Mouse (Mus musculus): ENCODE measurements around the gene Art3. TPM values are rescaled to one million over a fixed set of nuclear protein-coding genes. Genes with fewer than 3 reads are reported as not detected.
A peak's percentile ranks its signal among the peaks of the same experiment; 100 is the strongest.

The Art3 gene
- polyA plus RNA-seq, 2 experiments, result 1.1 to 1.7 TPM

DNA sequence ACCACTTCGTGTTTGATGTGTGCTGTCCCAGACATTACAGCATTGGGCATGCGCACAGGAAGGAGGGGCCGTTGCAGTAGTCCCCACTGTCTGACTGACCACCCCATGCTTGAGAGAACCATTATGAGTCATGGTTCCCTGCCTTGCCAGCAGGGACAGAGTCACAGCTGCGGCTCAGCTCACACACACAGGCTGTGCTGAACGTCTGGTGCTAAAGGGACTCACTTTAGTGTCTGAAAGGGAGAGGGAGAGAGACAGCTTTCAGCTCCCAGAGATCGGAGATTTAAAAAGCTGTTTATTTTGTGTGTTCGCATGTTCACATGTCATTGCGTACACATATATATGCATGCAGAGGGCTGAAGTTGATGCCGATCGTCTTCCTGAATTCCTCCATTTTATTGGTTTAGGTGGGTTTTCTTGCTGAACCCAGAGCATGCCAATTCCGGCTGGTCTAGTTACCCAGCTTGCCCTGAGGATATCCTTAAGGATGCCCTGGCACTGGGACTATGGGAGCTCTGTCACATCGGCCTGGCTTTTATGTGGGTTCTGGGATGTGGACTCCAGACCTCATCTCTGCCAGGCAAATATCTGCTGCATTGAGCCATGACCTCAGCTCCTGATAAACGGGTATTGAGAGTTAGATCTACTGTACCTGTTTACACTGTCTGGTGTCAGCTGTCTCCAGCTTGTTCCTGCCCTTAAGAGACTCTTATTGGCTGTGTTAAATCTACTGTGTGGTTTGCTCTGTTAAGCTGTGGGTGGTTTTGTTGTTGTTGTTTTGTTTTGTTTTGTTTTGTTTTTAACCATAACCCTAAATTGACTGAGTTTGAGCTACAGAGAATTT lies 37.7 kb downstream of the Art3 start:
- TF ChIP-seq CTCF (IDR thresholded peaks at IDR 0.05; ENCODE audit: low read depth) (no peak), EP300 (IDR thresholded peaks at IDR 0.05; ENCODE audit: low read depth) (no peak)
- H3K9me3 ChIP-seq (ENCODE audit: control insufficient read depth, low read length), result no peaks in the 10 kb centered on the region
- peak; percentile 40; the same call in 1 of the 2 replicates for ATAC-seq (ENCODE audit: insufficient read depth)
- 51% methylated on average over 13 of the region's 13 CpGs for WGBS (ENCODE audit: insufficient replicate concordance)
- H3K27ac ChIP-seq, result no peak overlapping the region
- H3K9ac ChIP-seq (replicated peaks), result no peak overlapping the region
- no peak overlapping the region for H3K4me3 ChIP-seq (ENCODE audit: insufficient read depth in 1 of 2, low read depth in 2 of 2, low read length in 2 of 2)
- no peak overlapping the region for H3K4me2 ChIP-seq (ENCODE audit: low read depth)
- H3K27me3 ChIP-seq (ENCODE audit: control insufficient read depth, insufficient read depth, low read length), result no peaks in the 10 kb centered on the region
- no peaks in the 10 kb centered on the region for H3K36me3 ChIP-seq (replicated peaks; ENCODE audit: control insufficient read depth, insufficient read depth, low read depth)
- H3K4me1 ChIP-seq (replicated peaks; ENCODE audit: control insufficient read depth in 2 of 2, insufficient read depth in 2 of 2, low read length in 1 of 2), result peaks cover 0 to 21% of the 10 kb centered on the region in 2 experiments; a peak in 3 of 4 replicates
- DNase-seq (ENCODE audit: low read depth in 3 of 3, low spot score in 3 of 3), result no peak

DNA sequence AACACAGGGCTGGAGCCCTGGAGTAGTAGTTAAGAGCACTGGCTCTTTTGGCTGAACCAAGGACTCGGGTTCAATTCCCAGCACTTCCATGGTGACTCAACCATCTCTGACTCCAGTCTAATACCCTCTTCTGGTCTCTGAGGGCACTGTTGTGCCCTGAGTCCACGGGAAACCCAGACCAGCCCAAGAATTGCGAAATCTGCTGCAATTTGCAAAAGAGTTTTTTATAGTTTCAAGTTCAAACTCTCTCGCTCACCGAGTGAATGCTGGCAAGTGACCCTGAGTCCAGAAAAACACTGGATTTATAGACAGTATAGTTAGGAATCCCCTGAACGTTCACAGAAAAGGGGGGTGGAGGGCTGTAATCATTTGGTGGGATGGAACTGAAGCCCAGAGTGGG lies 38.8 kb downstream of the Art3 start:
- Histone ChIP-seq H3K9me3 (ENCODE audit: control insufficient read depth, low read length) (no peaks in the 10 kb centered on the region), H3K36me3 (replicated peaks; ENCODE audit: control insufficient read depth, insufficient read depth, low read depth) (no peaks in the 10 kb centered on the region), H3K4me2 (ENCODE audit: low read depth) (no peak overlapping the region), H3K4me3 (ENCODE audit: insufficient read depth in 1 of 2, low read depth in 2 of 2, low read length in 2 of 2) (no peak overlapping the region), H3K27ac (no peak overlapping the region), H3K9ac (replicated peaks) (no peak overlapping the region), H3K27me3 (ENCODE audit: control insufficient read depth, insufficient read depth, low read length) (no peaks in the 10 kb centered on the region), H3K4me1 (replicated peaks; ENCODE audit: control insufficient read depth in 2 of 2, insufficient read depth in 2 of 2, low read length in 1 of 2) (peaks cover 0 to 22% of the 10 kb centered on the region in 2 experiments; a peak in 3 of 4 replicates)
- ATAC-seq (ENCODE audit: insufficient read depth), result no peak; the same call in 1 of the 2 replicates
- no peak for TF ChIP-seq CTCF (IDR thresholded peaks at IDR 0.05; ENCODE audit: low read depth)
- TF ChIP-seq EP300 (IDR thresholded peaks at IDR 0.05; ENCODE audit: low read depth), result no peak
- no peak for DNase-seq (ENCODE audit: low read depth in 3 of 3, low spot score in 3 of 3)
- 45% methylated on average over 6 of the region's 6 CpGs for WGBS (ENCODE audit: insufficient replicate concordance)

DNA sequence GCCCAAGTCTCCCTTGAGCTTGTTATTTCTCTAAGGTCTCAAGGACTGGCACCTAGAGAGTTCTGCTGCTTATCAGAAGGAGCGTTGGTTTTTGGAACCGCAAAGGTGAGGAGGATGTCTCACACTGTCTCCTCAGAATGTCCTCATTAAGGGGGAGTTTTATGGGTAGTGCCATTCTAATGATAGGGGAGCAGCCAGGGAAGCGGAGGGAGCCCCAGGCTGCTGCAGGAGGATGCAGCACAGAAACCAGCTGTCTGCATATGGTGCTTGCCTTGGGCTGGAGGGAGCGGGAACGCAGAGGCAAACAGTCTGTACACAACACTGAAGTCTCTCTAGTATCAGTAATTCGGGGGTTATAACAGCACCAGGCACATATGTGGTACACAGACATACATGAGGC lies 39.3 kb downstream of the Art3 start:
- no peaks in the 10 kb centered on the region for H3K36me3 ChIP-seq (replicated peaks; ENCODE audit: control insufficient read depth, insufficient read depth, low read depth)
- ATAC-seq (ENCODE audit: insufficient read depth), result no peak
- no peak for TF ChIP-seq EP300 (IDR thresholded peaks at IDR 0.05; ENCODE audit: low read depth)
- no peak for TF ChIP-seq CTCF (IDR thresholded peaks at IDR 0.05; ENCODE audit: low read depth)
- peaks cover 0 to 27% of the 10 kb centered on the region in 2 experiments; a peak in 3 of 4 replicates for H3K4me1 ChIP-seq (replicated peaks; ENCODE audit: control insufficient read depth in 2 of 2, insufficient read depth in 2 of 2, low read length in 1 of 2)
- no peak overlapping the region for H3K9ac ChIP-seq (replicated peaks)
- WGBS (ENCODE audit: insufficient replicate concordance), result 79% methylated on average over 6 of the region's 6 CpGs
- H3K4me2 ChIP-seq (ENCODE audit: low read depth), result no peak overlapping the region
- no peaks in the 10 kb centered on the region for H3K9me3 ChIP-seq (ENCODE audit: control insufficient read depth, low read length)
- H3K27ac ChIP-seq, result no peak overlapping the region
- H3K4me3 ChIP-seq (ENCODE audit: insufficient read depth in 1 of 2, low read depth in 2 of 2, low read length in 2 of 2), result no peak overlapping the region
- no peak for DNase-seq (ENCODE audit: low read depth in 3 of 3, low spot score in 3 of 3)
- H3K27me3 ChIP-seq (ENCODE audit: control insufficient read depth, insufficient read depth, low read length), result no peaks in the 10 kb centered on the region

DNA sequence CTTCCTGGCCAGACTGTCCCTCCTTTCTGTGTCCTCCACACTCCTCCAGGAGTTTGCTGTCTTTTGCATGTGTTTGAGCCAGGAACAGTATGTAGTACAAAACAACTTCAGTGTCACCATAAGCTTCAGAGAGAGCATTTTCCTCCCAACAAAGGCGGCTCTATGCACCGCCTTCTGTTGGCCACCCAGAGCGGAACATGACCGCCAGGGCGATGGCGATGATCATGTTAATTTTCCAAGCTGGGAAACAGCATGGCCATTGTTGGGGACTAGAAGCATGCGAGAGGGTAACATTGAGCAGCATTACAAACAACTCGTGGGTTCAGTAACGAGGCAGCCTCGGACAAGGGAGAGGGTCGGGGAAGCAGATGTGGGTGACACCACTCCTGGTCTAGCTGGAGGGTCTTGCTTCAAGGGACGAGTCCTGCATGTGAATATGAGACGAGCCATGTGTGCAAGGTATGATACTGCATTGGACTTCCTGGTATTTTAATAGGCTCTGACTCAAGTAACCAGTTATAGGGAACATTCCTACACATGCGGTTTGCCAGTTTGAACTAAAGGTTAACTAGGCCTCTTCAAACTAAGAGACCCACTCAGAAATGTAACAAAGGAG lies 39.8 kb downstream of the Art3 start:
- no peak overlapping the region for H3K27ac ChIP-seq

GRCm38 (mm10) chr5:92372605-92373004 lies 41.0 kb downstream of the Art3 start:
- no peaks in the 10 kb centered on the region for H3K36me3 ChIP-seq (replicated peaks; ENCODE audit: control insufficient read depth, insufficient read depth, low read depth)
- 15% methylated on average over 2 of the region's 2 CpGs for WGBS (ENCODE audit: insufficient replicate concordance)
- H3K4me1 ChIP-seq (replicated peaks; ENCODE audit: control insufficient read depth in 2 of 2, insufficient read depth in 2 of 2, low read length in 1 of 2), result peaks cover 0 to 34% of the 10 kb centered on the region in 2 experiments; a peak in 3 of 4 replicates
- H3K9ac ChIP-seq (replicated peaks), result no peak overlapping the region
- DNase-seq (ENCODE audit: low read depth in 3 of 3, low spot score in 3 of 3), result no peak
- H3K27me3 ChIP-seq (ENCODE audit: control insufficient read depth, insufficient read depth, low read length), result no peaks in the 10 kb centered on the region
- H3K27ac ChIP-seq, result no peak overlapping the region
- no peaks in the 10 kb centered on the region for H3K9me3 ChIP-seq (ENCODE audit: control insufficient read depth, low read length)
- H3K4me3 ChIP-seq (ENCODE audit: insufficient read depth in 1 of 2, low read depth in 2 of 2, low read length in 2 of 2), result no peak overlapping the region
- TF ChIP-seq CTCF (IDR thresholded peaks at IDR 0.05; ENCODE audit: low read depth), result no peak
- TF ChIP-seq EP300 (IDR thresholded peaks at IDR 0.05; ENCODE audit: low read depth), result no peak
- no peak for ATAC-seq (ENCODE audit: insufficient read depth)
- H3K4me2 ChIP-seq (ENCODE audit: low read depth), result no peak overlapping the region

More for the DNA sequence above, 39.8 kb downstream of the Art3 start:
- H3K9ac ChIP-seq (replicated peaks), result no peak overlapping the region
- WGBS (ENCODE audit: insufficient replicate concordance), result 73% methylated on average over 14 of the region's 14 CpGs
- no peak overlapping the region for H3K4me2 ChIP-seq (ENCODE audit: low read depth)
- TF ChIP-seq EP300 (IDR thresholded peaks at IDR 0.05; ENCODE audit: low read depth) (no peak), CTCF (IDR thresholded peaks at IDR 0.05; ENCODE audit: low read depth) (no peak)
- no peak overlapping the region for H3K4me3 ChIP-seq (ENCODE audit: insufficient read depth in 1 of 2, low read depth in 2 of 2, low read length in 2 of 2)
- ATAC-seq (ENCODE audit: insufficient read depth) (no peak), DNase-seq (ENCODE audit: low read depth in 3 of 3, low spot score in 3 of 3) (no peak)
- no peaks in the 10 kb centered on the region for H3K27me3 ChIP-seq (ENCODE audit: control insufficient read depth, insufficient read depth, low read length)
- H3K36me3 ChIP-seq (replicated peaks; ENCODE audit: control insufficient read depth, insufficient read depth, low read depth), result no peaks in the 10 kb centered on the region
- peaks cover 0 to 29% of the 10 kb centered on the region in 2 experiments; a peak in 3 of 4 replicates for H3K4me1 ChIP-seq (replicated peaks; ENCODE audit: control insufficient read depth in 2 of 2, insufficient read depth in 2 of 2, low read length in 1 of 2)
- no peaks in the 10 kb centered on the region for H3K9me3 ChIP-seq (ENCODE audit: control insufficient read depth, low read length)

Measured in liver, embryonic 14.5 days (tissue).